Mouse (Mus musculus): ENCODE results near the gene Camta1.

- TF ChIP-seq POLR2A (IDR thresholded peaks at IDR 0.05; ENCODE audit: borderline replicate concordance, insufficient read depth, low read length) (no peak), CTCF (IDR thresholded peaks at IDR 0.05; ENCODE audit: borderline replicate concordance, insufficient read depth, low read depth, low read length) (no peak)
Observed at GRCm38 (mm10) chr4:151111226-151111625, 750.5 kb downstream of the Camta1 start.
